Mouse (Mus musculus) Muller cell, postnatal 12 days (primary cell): ENCODE measurements around the gene Ppie.
"Not testable (repeated sequence)": the region's sequence is repeated elsewhere in the genome, so short reads cannot be mapped to it uniquely, and the experiment has no call there.

Experiments
- DNase-seq: peaks from one replicate; pipeline ENCODE4 v3.0.0-alpha.2; 2015; ENCODE audit errors: inconsistent ontology term

Gene Ppie

GRCm38 (mm10) chr4:123114651-123115050 is 25.1 kb downstream of the Ppie start:
- DNase-seq: not testable (repeated sequence)

DNA sequence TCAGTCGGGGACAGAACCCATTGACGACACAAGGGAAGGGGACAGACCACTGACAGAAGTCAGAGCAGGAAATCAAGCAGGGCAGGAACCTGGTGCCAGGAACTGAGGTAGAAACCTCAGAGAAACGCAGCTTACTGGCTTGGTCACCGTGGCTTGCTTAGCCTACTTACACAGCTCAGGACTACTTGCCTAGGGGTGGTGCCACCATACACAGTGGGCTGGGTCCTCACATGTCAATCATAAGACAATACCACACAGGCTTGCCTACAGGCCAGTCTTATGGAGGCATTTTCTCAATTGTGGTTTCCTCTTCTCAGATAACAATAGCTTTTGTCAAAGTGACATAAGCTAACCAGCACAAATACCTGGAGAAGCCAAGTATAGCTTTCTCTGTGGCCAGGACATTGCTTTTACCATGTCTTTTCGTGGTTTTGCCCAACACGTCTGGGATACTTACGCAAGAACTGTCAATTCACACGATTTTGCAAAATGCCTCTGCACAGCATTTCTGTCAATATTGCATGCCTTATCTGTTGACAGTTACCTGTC is 27.5 kb downstream of the Ppie start:
- no peak for DNase-seq

DNA sequence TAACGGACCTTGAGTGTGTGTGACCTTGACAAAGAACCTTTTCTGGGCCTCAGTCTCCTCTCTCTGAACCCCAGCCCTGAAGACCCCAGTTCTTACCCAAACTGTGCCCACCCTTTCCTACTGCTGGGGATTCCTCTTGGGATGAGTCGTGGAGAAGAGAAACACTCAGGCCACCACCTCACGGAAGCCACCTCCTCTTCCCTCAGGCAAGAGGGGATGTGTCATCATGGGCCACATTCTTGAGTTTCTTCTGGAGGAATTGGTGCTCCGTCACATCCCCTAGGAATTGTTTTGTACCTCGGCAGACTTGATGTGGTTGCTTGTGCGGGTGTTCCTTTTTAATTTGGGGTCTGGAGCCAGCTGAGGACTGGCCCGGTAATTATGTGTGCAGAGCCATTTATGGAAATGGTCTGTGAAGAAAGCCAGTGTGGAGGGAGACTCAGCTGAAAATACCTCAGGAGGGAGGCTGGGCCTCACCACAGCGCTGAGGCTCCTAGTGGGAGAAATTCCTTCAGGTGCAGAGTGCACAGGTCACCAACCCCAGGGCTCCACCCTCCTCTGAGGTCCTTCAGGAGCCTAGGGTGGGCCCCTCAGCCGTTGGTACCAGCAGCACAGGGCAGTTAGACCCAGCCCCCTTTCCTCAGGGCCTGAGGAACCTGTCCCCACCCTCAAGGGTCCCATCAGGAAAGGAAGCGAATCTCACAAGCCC is 28.3 kb downstream of the Ppie start:
- peak; percentile 30 for DNase-seq

- no peak for DNase-seq
Observed at GRCm38 (mm10) chr4:123110751-123111150, 29.0 kb downstream of the Ppie start.

GRCm38 (mm10) chr4:123108056-123108455 is 31.7 kb downstream of the Ppie start:
- DNase-seq: no peak

DNA sequence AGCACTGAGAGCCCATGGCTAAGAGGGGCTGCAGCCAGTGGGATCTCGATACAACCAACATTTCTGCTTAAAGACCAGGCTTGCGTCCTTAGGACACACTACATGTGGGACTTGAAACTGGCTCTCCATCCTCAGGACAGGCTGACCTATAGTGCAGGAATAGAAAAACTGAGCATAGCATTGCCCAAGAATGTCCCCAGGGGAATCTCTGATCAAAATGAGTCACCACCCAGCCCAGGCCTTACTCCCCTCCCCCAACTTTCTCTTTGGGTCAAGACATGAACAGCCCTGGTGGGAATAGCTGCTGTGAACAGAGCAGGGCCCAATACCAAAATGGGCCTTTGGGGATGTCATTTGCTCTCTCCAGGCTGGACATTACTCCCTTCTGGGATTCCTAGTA is 32.9 kb downstream of the Ppie start:
- DNase-seq: no peak

GRCm38 (mm10) chr4:123105929-123106328 is 33.8 kb downstream of the Ppie start:
- not testable (repeated sequence) for DNase-seq

DNA sequence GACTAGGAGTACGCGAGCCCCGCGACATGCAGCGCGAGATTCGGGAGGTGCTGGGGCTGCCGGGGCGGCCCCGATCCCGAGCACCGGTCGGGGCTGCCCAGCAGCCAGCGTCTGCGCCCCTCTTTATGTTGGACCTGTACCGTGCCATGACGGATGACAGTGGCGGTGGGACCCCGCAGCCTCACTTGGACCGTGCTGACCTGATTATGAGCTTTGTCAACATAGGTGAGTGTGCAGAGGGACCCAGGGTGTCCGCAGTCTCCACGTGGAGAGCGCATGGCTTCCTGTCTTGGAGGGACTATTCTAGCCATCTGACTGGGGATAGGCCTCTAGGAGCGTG is 34.3 kb downstream of the Ppie start:
- DNase-seq: no peak

DNA sequence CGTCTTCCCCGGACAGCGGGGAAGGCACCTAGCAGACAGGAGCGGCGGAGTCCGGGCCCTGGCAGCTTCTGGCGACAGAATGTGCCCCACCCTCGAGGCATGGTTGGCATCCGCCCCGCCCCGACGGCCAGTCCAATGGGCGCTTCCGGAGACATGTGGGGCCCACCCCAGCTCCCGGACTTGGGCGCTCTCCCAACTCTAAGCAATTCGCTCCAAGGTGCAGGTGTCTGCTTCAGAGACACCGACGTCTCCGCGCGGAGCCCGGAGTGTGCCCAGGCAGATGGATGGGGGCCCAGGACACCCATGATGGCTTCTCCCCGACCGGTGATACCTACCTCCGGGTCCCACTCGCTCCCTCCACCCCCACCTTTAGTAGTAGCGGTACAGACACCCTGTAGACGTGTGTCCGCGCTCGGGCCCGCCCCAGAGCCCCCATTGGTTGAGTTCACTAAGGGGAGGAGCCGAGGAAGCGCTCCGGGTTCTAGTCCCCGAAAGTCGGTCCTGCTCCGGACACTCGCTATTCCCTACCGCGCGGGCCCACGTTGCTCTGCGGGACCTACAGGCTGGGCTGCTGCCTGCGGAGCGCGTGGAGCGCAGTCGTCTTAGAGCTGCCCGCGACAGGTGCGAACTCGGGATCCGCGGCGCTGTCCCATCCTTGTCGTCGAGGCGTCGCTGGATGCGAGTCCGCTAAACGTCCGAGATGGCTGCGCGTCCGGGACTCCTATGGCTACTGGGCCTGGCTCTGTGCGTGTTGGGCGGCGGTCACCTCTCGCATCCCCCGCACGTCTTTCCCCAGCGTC is 34.9 kb downstream of the Ppie start, which contains the start of gene Bmp8b:
Gene Bmp8b, plus strand, starts transcription at position 515 of the 800 bp plus-strand sequence.
- DNase-seq: no peak

GRCm38 (mm10) chr4:123093869-123094268 is 45.9 kb downstream of the Ppie start:
- DNase-seq: no peak

DNA sequence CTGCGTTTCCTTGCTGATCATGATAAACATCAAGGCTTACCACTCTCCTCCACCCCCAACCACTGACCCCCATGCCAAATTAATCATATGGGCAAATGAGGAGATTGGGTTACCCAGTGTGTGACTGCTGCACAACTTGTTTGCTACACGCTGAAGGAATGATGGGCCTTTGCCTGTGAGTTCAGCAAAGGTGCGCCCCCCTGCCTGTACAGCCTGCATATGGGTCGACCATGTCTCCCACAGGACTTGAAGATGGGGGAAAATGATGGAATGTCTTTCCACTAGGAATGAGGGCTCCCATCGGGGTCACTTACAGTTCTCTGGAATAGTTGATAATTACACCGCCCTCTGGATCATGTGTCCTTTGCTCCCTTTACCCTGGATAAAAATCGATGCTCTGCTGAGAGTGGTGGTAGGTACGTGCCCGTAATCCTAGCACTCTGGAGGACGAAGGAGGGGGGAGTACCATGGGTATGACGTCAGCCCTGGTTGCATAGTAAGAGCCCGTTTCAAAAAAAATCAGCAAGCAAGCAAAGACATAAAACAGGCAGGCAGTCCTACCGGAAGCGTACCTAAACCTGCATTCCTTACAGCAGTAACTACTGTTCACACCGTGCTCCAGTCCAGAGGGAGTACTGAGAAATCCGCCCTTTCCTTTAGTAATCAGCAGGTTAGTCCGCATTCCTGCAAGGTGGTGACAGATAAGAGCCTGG is 46.5 kb downstream of the Ppie start:
- no peak for DNase-seq

GRCm38 (mm10) chr4:123092621-123093020 is 47.1 kb downstream of the Ppie start:
- no peak for DNase-seq

- no peak for DNase-seq
Observed at GRCm38 (mm10) chr4:123086381-123086780, 53.4 kb downstream of the Ppie start.

DNA sequence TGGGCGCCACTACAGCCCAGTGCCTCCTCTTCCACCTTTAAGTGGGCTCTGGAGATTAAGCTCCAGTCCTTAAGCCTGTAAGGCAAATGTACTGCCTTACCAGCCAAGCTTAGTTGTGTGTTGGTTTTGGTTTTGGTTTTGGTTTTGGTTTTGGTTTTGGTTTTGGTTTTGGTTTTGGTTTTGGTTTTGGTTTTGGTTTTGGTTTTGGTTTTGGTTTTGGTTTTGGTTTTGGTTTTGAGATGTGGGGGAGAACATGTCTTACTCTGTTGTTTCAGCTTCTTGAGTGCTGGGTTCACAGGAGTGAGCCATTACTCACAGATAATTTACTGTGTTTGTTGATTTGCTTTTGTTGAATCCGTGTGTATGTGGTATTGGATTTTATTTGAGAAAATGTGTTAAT is 54.5 kb downstream of the Ppie start:
- DNase-seq: no peak

DNA sequence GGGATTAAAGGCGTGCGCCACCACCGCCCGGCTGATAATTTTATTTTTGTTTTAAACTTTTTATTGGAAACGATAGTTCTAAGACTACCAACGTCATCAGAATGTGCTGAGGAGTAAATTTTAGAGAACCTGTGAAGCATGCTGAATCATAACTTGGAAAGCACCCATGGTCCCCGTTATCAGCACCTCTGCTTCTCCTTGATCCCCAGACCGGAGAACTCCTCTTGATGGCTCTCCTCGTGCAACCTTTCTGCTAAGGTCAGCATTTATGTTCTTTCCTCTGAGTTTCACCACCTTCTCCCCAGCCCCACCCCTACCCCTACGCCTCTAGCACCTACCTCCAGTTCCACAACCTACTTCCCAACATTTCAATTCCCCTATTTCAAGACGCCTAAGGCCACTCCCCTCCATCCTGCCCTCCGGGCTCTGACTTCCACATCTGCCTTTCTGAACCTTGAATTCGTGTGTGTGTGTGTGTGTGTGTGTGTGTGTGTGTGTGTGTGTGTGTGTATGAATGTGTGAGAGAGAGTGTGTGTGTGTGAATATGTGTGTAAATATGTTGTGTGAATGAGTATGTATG is 56.3 kb downstream of the Ppie start:
- DNase-seq: no peak

- peak; percentile 56 for DNase-seq
Observed at GRCm38 (mm10) chr4:123082283-123083163, 57.2 kb downstream of the Ppie start.

DNA sequence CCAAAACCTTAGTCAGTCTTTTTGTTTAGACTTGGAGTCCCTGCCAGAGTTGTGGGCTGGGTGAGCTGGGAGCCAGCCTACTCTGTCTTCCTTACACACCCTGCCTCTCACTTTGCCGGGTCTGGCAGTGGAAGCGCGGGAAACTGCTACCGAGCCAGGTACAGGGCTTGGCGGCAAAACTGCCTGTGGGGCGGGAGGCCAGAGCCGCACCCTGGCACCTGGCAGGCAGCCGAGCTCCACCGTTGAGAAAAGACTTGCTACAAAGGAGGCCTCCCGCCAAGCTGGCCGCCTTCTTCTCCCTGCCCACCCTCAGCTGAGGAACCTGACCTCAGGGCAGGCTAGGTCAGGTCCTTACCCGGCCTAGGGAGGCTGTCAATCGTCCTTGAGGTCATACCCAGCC is 59.0 kb downstream of the Ppie start:
- no peak for DNase-seq

DNA sequence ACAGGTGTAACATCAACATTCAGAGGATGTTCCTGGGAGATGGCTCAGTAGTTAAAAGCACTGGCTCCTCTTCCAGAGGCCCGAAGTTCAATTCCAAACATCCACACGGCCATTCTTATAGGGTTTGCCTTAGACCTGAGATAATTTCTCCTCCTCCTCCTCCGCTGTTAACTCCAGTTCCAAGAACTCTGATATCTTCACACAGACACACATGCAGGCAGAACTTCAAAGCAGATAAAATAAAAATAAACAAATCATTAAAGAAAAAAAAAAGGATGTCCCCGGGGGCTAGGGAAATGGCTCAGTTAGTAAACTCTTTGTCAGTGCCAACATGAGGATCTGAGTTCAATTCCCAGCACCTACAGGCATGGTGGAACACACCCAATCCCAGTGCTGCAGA is 61.5 kb downstream of the Ppie start:
- DNase-seq: no peak
